10 mouse cellular contexts compared by ENCODE assay signal in genomic region chr2:132064185-132064831, GRCm38 (mm10). TPM values are rescaled to one million over a fixed set of nuclear protein-coding genes. Genes with fewer than 3 reads are reported as not detected.
DNase-seq lines count a peak whose midpoint lies in the region; ATAC-seq lines count a peak whose summit lies in the region.
"Had no signal": no experiment of that assay in that cellular context is flagged by ENCODE, and none has a peak within 500 bp of the region (broad histone marks: within the 10 kb centered on the region; RNA-seq: fewer than 3 reads in every experiment).

No protein-coding gene starts in this region.

- peak; percentile 22 for DNase-seq in heart, postnatal 4 days
- peak; percentile 28 to 67 for DNase-seq in urinary bladder, adult 18-20 months (ENCODE audit: low spot score in 2 of 2)
- DNase-seq in urinary bladder, postnatal 10 days (ENCODE audit: low spot score) = no peak
- no peak for DNase-seq in intestine, embryonic 14.5 days (ENCODE audit: low spot score)
- no peak for DNase-seq in adrenal gland, adult 2 months
- DNase-seq in layer of hippocampus, postnatal 10 days (ENCODE audit: low spot score in 2 of 2) = no peak
- no peak for DNase-seq in thymus, postnatal 10 days (ENCODE audit: low spot score in 2 of 2)

- H3K27ac ChIP-seq in heart, embryonic 12.5 days (ENCODE audit: poor library complexity, severe bottlenecking) = no peak overlapping the region
- no peak overlapping the region for H3K27ac ChIP-seq in intestine, embryonic 14.5 days (ENCODE audit: low read depth)
- H3K27ac ChIP-seq: forebrain, embryonic 15.5 days; liver, embryonic 12.5 days had no signal

- peaks cover 14% of the 10 kb centered on the region for H3K4me1 ChIP-seq in heart, embryonic 12.5 days (replicated peaks)
- no peaks in the 10 kb centered on the region for H3K4me1 ChIP-seq in intestine, embryonic 14.5 days (replicated peaks; ENCODE audit: control insufficient read depth, insufficient read depth, low read length)
- H3K4me1 ChIP-seq: forebrain, embryonic 15.5 days; liver, embryonic 12.5 days had no signal

- H3K9ac ChIP-seq in heart, embryonic 12.5 days = no peak overlapping the region
- no peak overlapping the region for H3K9ac ChIP-seq in intestine, embryonic 14.5 days (ENCODE audit: low read length)
- H3K9ac ChIP-seq: forebrain, embryonic 15.5 days; liver, embryonic 12.5 days had no signal

- WGBS in heart, embryonic 12.5 days = 71% methylated on average over 11 of the region's 11 CpGs
- WGBS in intestine, embryonic 14.5 days = 76% methylated on average over 11 of the region's 11 CpGs

- no peak for ATAC-seq in heart, embryonic 12.5 days (ENCODE audit: insufficient number of reproducible peaks, low FRiP score)
- peak; percentile 60; the same call in 1 of the 2 replicates for ATAC-seq in intestine, embryonic 14.5 days (replicated peaks; ENCODE audit: low FRiP score, low TSS enrichment, low read depth)
- ATAC-seq: forebrain, embryonic 15.5 days; liver, embryonic 12.5 days had no signal

- no peaks in the 10 kb centered on the region for H3K27me3 ChIP-seq in heart, embryonic 12.5 days (replicated peaks)
- H3K27me3 ChIP-seq in intestine, embryonic 14.5 days (replicated peaks; ENCODE audit: control insufficient read depth, insufficient read depth, low read length) = no peaks in the 10 kb centered on the region
- H3K27me3 ChIP-seq: forebrain, embryonic 15.5 days; liver, embryonic 12.5 days had no signal

- H3K9me3 ChIP-seq in heart, embryonic 12.5 days (replicated peaks) = no peaks in the 10 kb centered on the region
- no peaks in the 10 kb centered on the region for H3K9me3 ChIP-seq in intestine, embryonic 14.5 days (ENCODE audit: control insufficient read depth, low read length)
- H3K9me3 ChIP-seq: forebrain, embryonic 15.5 days; liver, embryonic 12.5 days had no signal

- H3K36me3 ChIP-seq in heart, embryonic 12.5 days = peaks cover 23% of the 10 kb centered on the region
- H3K36me3 ChIP-seq in intestine, embryonic 14.5 days (ENCODE audit: control insufficient read depth, insufficient read depth, low read length) = peaks cover 34% of the 10 kb centered on the region; the same call in 1 of the 2 replicates

- no peak overlapping the region for H3K4me2 ChIP-seq in heart, embryonic 12.5 days
- no peak overlapping the region for H3K4me2 ChIP-seq in intestine, embryonic 14.5 days (ENCODE audit: low read length)
- H3K4me2 ChIP-seq: forebrain, embryonic 15.5 days; liver, embryonic 12.5 days had no signal

- no peak overlapping the region for H3K4me3 ChIP-seq in heart, embryonic 12.5 days
- H3K4me3 ChIP-seq in intestine, embryonic 14.5 days (ENCODE audit: low read depth, low read length) = no peak overlapping the region
- H3K4me3 ChIP-seq: forebrain, embryonic 15.5 days; liver, embryonic 12.5 days had no signal

RNA-seq across cellular contexts. Expression of gene Rassf2, which starts 34.2 kb away (rescaled TPM):
- total RNA-seq in heart, postnatal 4 days (2021) = 10 to 100 TPM; 13.7 to 15.2 TPM
- 4.8 and 5.3 TPM in 2 replicates for polyA plus RNA-seq in heart, embryonic 12.5 days (2016; fragmentation: Nextera tagmentation; extraction: Ambion mirVana)
- polyA plus RNA-seq in intestine, embryonic 14.5 days (2014; fragmentation: Nextera tagmentation; extraction: Ambion mirVana) = 12.0 and 12.6 TPM in 2 replicates
- total RNA-seq in adrenal gland, adult 2 months (2021) = 10 to 100 TPM; 10.4 to 11.7 TPM
- 10.5 and 12.3 TPM in 2 replicates for polyA plus RNA-seq in adrenal gland, adult 2 months (2012; rRNA removed)
- total RNA-seq in layer of hippocampus, postnatal 10 days (2021) = 10 to 100 TPM; 37.4 to 39.8 TPM

Comparison
In these comparisons a context has a peak if more than half of its experiments do, and no peak if none do; other contexts are left out.
1. DNase-seq: peak in heart, postnatal 4 days (single experiment) and urinary bladder, adult 18-20 months (2 of 2); none in urinary bladder, postnatal 10 days (single experiment), intestine, embryonic 14.5 days (single experiment), adrenal gland, adult 2 months (single experiment), layer of hippocampus, postnatal 10 days (0 of 2) and thymus, postnatal 10 days (0 of 2).